Mouse (Mus musculus) midbrain, embryonic 16.5 days (tissue): ENCODE measurements around the gene Capn12. TPM values are rescaled to one million over a fixed set of nuclear protein-coding genes. Genes with fewer than 3 reads are reported as not detected.
"Not testable (repeated sequence)": the region's sequence is repeated elsewhere in the genome, so short reads cannot be mapped to it uniquely, and the experiment has no call there.

Source experiments
- ATAC-seq: fragments of 200-750 bp; cut with Nextera tagmentation; 2 replicates; pipeline ENCODE4 v1.8.0; 2017; ENCODE audit warnings: moderate TSS enrichment
- H3K27ac ChIP-seq: fragments of 300-500 bp; sonication (generic); 2 replicates; pipeline ENCODE4 v1.5.1; 2014; ENCODE audit warnings: mild to moderate bottlenecking, low read length, mixed read lengths
- H3K27me3 ChIP-seq: fragments of 300-500 bp; sonication (generic); 2 replicates; pipeline ENCODE4 v1.6.1; 2014; ENCODE audit warnings: low read depth, low read length, mixed read lengths; ENCODE audit not compliant: control insufficient read depth, insufficient read depth
- H3K36me3 ChIP-seq: fragments of 300-500 bp; sonication (generic); 2 replicates; pipeline ENCODE4 v1.6.1; 2014; ENCODE audit warnings: mild to moderate bottlenecking, low read length, moderate library complexity, mixed read lengths; ENCODE audit not compliant: control insufficient read depth, insufficient read depth
- H3K4me1 ChIP-seq: fragments of 300-500 bp; sonication (generic); 2 replicates; pipeline ENCODE4 v1.6.1; 2014; ENCODE audit warnings: mild to moderate bottlenecking, low read length, mixed read lengths; ENCODE audit not compliant: control insufficient read depth, insufficient read depth
- H3K4me2 ChIP-seq: fragments of 300-500 bp; sonication (generic); 2 replicates; pipeline ENCODE4 v1.6.1; 2014; ENCODE audit warnings: mild to moderate bottlenecking, low read length, mixed read lengths
- H3K4me3 ChIP-seq: fragments of 300-500 bp; sonication (generic); 2 replicates; pipeline ENCODE4 v1.5.1; 2014; ENCODE audit warnings: low read depth, mild to moderate bottlenecking, low read length, moderate library complexity, mixed read lengths
- H3K9ac ChIP-seq: fragments of 300-500 bp; sonication (generic); 2 replicates; pipeline ENCODE4 v1.6.1; 2014; ENCODE audit warnings: low read depth, low read length, mixed read lengths
- H3K9me3 ChIP-seq: fragments of 300-500 bp; sonication (generic); replicated peaks from 2 replicates; pipeline ENCODE4 v1.6.1; 2014; ENCODE audit warnings: mild to moderate bottlenecking, low read length, mixed read lengths; ENCODE audit not compliant: control insufficient read depth, poor library complexity, severe bottlenecking
- WGBS: fragments of 180-500 bp; shearing (Covaris S2); extraction: QIAGEN DNeasy Blood & Tissue Kit; methylation state at CpG from one replicate; pipeline ENCODE4 v1.1.7; 2014; 5-methylcytosine and 5-hydroxymethylcytosine counted together
- polyA plus RNA-seq: library from polyadenylated mRNA; unstranded; fragments of >200 nt; fragmentation: Nextera tagmentation; extraction: Ambion mirVana; gene quantifications from 2 replicates; pipeline ENCODE4 v1.2.1, GENCODE M21; 2015

The Capn12 gene
- polyA plus RNA-seq, 1 experiment from 2014 or later = 0.40 TPM

DNA sequence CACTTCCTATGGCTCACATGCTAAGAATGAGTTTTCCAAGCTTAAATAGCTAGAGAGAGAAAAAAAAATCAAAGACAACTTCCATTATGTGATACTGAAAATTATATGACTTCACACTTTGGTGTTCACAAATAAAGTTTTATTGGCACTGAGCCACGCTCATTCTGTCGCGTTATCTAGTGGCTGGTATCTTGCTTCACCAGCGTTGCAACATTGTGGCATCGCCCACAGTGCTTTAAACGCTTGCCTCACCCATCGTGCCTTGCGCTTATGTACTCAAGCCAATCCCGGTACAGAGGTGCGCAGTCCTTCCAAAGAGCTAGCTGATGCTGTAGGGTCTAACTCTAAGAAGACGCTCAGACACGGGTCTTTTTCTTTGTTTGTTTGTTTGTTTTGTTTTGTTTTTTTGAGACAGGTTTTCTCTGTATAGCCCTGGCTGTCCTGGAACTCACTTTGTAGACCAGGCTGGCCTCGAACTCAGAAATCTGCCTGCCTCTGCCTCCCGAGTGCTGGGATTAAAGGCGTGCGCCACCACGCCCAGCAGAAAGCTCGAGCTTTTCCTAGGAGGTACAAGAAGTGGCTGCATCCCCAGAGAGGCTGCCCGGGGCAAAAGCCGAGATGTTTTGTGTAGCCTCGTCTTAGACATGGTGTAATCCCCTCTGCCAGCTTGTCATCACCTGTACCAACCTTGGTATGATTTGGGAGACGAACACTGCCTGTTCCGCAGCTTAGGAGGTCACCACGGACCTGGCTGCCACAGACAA, 10.1 kb upstream of the Capn12 start:
- H3K9me3 ChIP-seq = no peaks in the 10 kb centered on the region
- 91% methylated on average over 24 of the region's 24 CpGs for WGBS
- no peak overlapping the region for H3K4me3 ChIP-seq
- no peaks in the 10 kb centered on the region for H3K36me3 ChIP-seq
- H3K4me1 ChIP-seq = no peaks in the 10 kb centered on the region
- H3K4me2 ChIP-seq = no peak overlapping the region
- no peak overlapping the region for H3K27ac ChIP-seq
- ATAC-seq = no peak
- H3K27me3 ChIP-seq = no peaks in the 10 kb centered on the region
- no peak overlapping the region for H3K9ac ChIP-seq

DNA sequence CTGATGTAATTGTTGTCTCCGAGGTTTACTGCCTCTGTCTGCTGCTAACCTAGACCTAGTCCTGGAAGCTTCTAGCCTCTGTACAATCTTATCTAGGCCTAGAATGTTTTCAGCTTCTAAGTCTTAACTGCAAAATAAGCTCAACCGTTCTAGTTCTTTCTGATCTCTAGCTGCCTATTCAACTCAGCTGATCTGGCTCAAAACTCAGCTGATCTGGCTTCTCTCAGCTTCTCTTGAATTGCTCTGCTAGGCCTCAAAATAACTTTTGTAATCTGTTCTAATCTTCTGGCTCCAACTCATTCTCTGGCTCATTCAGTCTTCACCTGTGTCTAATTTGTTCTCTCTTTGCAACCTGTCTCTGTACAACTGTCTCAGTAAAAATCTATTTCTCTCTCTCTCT, 6.7 kb upstream of the Capn12 start:
- Histone ChIP-seq H3K9me3 (no peaks in the 10 kb centered on the region), H3K4me3 (no peak overlapping the region), H3K27ac (no peak overlapping the region), H3K27me3 (no peaks in the 10 kb centered on the region), H3K9ac (no peak overlapping the region), H3K4me2 (no peak overlapping the region), H3K4me1 (no peaks in the 10 kb centered on the region), H3K36me3 (no peaks in the 10 kb centered on the region)
- ATAC-seq = no peak
- WGBS = 66% methylated on average over 2 of the region's 2 CpGs

DNA sequence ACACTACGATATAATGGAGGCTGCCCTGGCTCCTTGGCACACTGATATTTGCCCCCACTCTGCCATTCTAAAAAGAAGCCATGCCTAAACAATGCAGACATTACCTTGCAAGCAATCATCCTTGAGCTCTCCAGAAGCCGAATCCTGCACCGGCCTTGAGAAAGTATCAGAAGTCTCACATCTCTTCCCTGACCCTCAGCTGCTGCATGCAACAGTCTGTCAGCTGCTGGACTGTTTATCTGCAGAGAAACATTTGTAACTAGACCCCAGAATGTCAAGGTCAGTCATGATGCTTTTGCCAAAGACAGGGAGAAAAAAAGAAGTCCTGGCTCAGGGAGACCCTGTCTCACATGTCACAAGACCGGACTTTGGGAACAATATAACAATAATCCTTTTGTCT, 5.1 kb upstream of the Capn12 start:
- Histone ChIP-seq H3K9ac (no peak overlapping the region), H3K27ac (no peak overlapping the region), H3K27me3 (no peaks in the 10 kb centered on the region), H3K4me1 (no peaks in the 10 kb centered on the region), H3K9me3 (no peaks in the 10 kb centered on the region), H3K4me3 (no peak overlapping the region), H3K4me2 (no peak overlapping the region), H3K36me3 (no peaks in the 10 kb centered on the region)
- WGBS = 88% methylated on average over 4 of the region's 4 CpGs
- no peak for ATAC-seq

DNA sequence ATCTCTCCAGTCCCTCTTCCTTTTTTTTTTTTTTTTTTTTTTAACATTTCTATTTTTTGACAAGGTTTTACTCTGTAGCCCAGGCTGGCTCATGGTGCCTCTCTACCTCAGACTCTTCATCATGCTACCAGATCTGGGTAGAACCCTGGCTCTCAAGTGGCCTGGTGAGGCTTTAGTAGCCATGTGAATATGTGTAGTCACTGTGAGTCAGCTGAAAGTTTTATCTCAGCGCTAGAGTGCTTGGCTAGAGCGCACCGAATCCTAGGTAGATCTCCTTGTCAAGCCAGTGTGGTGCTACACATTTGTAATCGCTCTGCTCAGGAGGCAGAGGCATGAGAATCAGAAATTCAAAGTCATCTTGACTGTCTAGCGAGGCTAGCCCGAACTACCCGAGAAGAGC, 4.1 kb upstream of the Capn12 start:
- no peak overlapping the region for H3K4me3 ChIP-seq
- no peaks in the 10 kb centered on the region for H3K27me3 ChIP-seq
- no peaks in the 10 kb centered on the region for H3K4me1 ChIP-seq
- H3K4me2 ChIP-seq = no peak overlapping the region
- H3K9ac ChIP-seq = no peak overlapping the region
- H3K9me3 ChIP-seq = no peaks in the 10 kb centered on the region
- no peaks in the 10 kb centered on the region for H3K36me3 ChIP-seq
- no peak overlapping the region for H3K27ac ChIP-seq
- WGBS = 94% methylated on average over 7 of the region's 7 CpGs
- ATAC-seq = no peak

DNA sequence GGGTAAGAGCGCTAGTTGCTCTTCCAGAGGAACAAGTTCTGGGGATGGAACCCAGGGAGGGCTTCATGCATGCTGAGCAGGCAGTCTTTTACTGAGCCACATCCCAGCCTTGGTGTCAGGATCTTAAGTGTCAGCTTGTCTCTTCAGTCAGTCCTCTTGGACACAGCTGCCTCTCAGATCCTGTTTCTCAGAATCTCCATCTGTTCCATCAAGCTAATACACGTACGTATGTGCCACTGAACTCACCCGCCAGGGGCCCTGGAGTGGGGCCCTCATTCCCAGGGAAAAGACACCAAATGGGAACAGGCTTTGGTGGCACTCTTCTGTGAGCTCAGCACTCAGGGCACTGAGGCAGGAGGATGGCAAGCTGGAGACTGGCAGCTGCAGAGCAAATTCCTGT, 3.4 kb upstream of the Capn12 start:
- 79% methylated on average over 4 of the region's 4 CpGs for WGBS
- H3K9ac ChIP-seq = no peak overlapping the region
- H3K27me3 ChIP-seq = no peaks in the 10 kb centered on the region
- H3K36me3 ChIP-seq = no peaks in the 10 kb centered on the region
- H3K27ac ChIP-seq = no peak overlapping the region
- no peak overlapping the region for H3K4me2 ChIP-seq
- no peak for ATAC-seq
- no peaks in the 10 kb centered on the region for H3K9me3 ChIP-seq
- no peak overlapping the region for H3K4me3 ChIP-seq
- H3K4me1 ChIP-seq = no peaks in the 10 kb centered on the region

DNA sequence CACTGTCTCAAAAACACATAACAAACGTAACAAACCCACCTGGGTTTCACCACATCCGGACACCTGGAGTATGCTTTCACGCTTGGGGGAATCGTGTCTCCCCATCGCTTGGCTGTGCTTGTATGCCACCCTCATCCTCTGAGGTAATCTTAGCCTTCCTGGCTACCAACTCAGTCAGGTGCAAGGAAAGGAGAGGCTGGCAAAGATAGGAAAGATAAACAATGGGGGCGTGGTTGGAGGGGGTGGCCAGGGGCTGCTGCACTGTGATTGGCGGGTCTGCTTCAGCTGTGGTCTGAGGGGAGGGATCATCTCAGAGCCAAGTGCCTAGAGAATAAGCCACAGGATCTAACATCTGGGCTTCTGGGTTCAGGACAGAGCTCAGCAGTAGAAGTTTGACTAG, 1.6 kb upstream of the Capn12 start:
- Histone ChIP-seq H3K4me1 (no peaks in the 10 kb centered on the region), H3K9me3 (no peaks in the 10 kb centered on the region), H3K27me3 (no peaks in the 10 kb centered on the region), H3K9ac (no peak overlapping the region), H3K4me2 (no peak overlapping the region), H3K36me3 (no peaks in the 10 kb centered on the region), H3K4me3 (no peak overlapping the region), H3K27ac (no peak overlapping the region)
- 79% methylated on average over 7 of the region's 7 CpGs for WGBS
- ATAC-seq = no peak

DNA sequence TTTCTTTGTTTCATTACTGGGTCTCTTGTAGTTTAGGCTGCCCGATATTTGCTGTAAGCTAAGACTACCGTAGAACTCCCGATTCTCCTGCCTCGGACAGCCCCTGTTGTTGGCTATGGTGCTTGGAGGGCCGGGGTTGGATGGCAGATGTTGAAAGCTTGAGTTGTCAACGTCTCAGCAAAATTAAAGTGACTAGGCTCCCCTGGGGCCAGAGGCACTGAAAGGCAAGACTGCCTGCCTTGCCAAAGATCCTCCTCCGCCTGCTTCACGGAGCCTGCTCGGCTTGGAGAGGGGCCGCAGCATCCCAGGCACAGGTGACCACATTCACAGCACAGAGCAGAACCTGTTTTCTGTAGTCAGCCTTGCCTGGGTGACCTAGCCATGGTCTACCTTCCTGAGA, 668 bp upstream of the Capn12 start:
- Histone ChIP-seq H3K9me3 (no peaks in the 10 kb centered on the region), H3K4me3 (no peak overlapping the region), H3K27ac (no peak overlapping the region), H3K36me3 (no peaks in the 10 kb centered on the region), H3K4me2 (no peak overlapping the region), H3K9ac (no peak overlapping the region), H3K27me3 (no peaks in the 10 kb centered on the region), H3K4me1 (no peaks in the 10 kb centered on the region)
- WGBS = 68% methylated on average over 10 of the region's 10 CpGs
- no peak for ATAC-seq

DNA sequence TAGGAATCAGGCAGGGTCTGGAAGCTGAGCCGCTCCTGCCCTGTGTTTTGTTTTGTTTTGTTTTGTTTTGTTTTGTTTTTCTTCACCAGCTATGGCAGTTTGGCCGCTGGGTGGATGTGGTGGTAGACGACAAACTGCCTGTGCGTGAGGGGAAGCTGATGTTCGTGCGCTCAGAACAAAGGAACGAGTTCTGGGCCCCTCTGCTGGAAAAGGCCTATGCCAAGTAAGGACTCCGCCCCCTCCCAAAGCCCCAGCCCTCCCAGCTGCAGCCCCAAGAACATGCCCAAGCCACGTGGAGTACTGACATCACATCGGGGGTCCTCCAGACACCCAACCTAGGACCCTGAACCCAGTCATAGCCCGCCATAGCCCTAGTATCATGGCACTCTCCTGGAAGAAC, 1.8 kb downstream of the Capn12 start:
- H3K4me3 ChIP-seq = no peak overlapping the region
- ATAC-seq = no peak
- WGBS = 79% methylated on average over 11 of the region's 11 CpGs
- H3K9me3 ChIP-seq = no peaks in the 10 kb centered on the region
- H3K27me3 ChIP-seq = peaks cover 10% of the 10 kb centered on the region
- H3K36me3 ChIP-seq = no peaks in the 10 kb centered on the region
- H3K4me2 ChIP-seq = no peak overlapping the region
- H3K4me1 ChIP-seq = no peaks in the 10 kb centered on the region
- no peak overlapping the region for H3K27ac ChIP-seq
- H3K9ac ChIP-seq = no peak overlapping the region

DNA sequence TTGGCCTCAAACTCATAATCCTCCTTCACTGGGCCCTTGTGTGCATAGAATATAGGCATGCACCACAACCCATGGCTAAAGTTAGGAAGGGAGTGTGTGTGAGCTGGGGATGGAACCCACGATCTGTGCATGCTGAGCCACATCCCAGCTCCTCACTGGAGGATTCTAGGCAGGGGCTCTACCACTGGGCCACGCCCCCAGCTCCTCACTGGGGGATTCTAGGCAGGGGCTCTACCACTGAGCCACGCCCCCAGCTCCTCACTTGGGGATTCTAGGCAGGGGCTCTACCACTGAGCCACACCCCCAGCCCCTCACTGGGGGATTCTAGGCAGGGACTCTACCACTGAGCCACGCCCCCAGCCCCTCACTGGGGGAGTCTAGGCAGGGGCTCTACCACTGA, 2.5 kb downstream of the Capn12 start:
- not testable (repeated sequence) for H3K9me3 ChIP-seq, H3K27ac ChIP-seq, H3K4me1 ChIP-seq, H3K4me2 ChIP-seq, ATAC-seq, H3K4me3 ChIP-seq, H3K9ac ChIP-seq, H3K36me3 ChIP-seq
- H3K27me3 ChIP-seq = peaks cover 10% of the 10 kb centered on the region
- WGBS = 94% methylated on average over 3 of the region's 4 CpGs
